Mouse (Mus musculus) cerebellum, adult 11 months (tissue): ENCODE data around the gene Cux2.

ENCODE experiments used
- DNase-seq: peaks from one replicate; pipeline ENCODE4 v3.0.0; 2022

Gene Cux2

DNA sequence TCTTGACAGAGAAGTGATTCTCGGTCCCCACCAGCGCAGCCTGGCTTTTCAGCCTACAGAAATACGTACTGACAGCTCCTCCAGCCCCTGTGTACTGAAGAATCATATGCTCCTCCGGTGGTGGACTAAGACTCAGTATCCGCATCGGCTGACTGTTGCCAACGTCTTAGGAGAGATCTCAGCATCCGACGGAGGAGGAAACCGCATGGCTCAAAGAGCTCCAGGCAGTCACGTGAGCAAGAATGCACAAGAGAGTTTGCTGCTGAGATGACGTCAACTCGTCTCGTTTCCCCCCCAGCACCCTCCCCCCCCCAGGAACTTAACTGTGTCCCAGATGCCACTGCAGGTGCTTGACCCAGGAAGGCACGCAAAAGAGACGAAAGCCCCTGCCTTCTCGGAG, 34.8 kb downstream of the Cux2 start:
- DNase-seq: no peak

- no peak for DNase-seq
Observed at GRCm38 (mm10) chr5:122014671-122015070, 35.2 kb downstream of the Cux2 start.

- no peak for DNase-seq
Observed at GRCm38 (mm10) chr5:122011289-122011688, 38.6 kb downstream of the Cux2 start.

DNA sequence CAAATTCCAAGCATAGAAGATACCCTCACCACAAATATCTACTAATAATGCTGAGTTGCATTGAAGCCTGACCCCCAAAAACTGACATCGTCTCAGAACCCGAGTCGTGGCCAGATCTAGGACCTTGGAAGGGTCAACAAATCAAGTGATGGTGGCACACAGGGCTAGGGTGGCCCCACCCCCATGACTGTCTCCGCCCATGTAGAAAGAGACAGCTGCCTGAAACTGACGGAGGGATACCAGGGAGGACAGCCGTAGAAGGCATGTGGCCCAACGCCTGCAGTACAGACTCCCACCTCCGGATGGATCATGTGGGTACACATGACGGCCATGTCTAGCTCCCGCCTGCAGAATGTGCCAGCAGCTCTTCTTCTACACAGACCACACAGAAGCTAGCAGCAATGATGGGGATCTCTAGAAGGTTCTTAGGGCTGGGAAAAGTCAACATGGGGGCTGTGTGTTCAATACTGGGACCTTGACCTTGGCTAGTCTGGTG, 41.9 kb downstream of the Cux2 start:
- DNase-seq: no peak

- no peak for DNase-seq
Observed at GRCm38 (mm10) chr5:122003460-122003859, 46.4 kb downstream of the Cux2 start.

DNA sequence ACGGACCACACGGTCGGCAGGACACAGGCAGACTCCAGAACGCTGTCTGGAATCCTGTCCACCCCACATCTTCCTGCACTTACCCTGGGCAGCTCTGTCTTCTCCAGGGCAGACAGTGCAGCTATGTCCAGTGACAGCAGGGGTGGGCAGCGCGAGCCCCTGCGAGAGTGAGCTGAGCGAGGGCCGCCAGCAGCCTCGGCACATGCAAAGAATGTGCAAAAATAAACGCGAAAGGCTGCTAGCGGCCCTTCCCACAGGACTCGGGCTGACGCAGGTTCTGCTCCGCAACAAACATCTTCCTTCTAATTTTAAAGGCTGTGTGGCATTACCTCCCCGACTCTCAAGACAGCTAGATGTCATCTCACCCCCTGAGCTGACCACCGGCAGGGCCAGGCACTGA, 47.8 kb downstream of the Cux2 start:
- no peak for DNase-seq

- no peak for DNase-seq
Observed at GRCm38 (mm10) chr5:122001311-122001710, 48.6 kb downstream of the Cux2 start.

GRCm38 (mm10) chr5:122000381-122000780, 49.5 kb downstream of the Cux2 start:
- DNase-seq: no peak

DNA sequence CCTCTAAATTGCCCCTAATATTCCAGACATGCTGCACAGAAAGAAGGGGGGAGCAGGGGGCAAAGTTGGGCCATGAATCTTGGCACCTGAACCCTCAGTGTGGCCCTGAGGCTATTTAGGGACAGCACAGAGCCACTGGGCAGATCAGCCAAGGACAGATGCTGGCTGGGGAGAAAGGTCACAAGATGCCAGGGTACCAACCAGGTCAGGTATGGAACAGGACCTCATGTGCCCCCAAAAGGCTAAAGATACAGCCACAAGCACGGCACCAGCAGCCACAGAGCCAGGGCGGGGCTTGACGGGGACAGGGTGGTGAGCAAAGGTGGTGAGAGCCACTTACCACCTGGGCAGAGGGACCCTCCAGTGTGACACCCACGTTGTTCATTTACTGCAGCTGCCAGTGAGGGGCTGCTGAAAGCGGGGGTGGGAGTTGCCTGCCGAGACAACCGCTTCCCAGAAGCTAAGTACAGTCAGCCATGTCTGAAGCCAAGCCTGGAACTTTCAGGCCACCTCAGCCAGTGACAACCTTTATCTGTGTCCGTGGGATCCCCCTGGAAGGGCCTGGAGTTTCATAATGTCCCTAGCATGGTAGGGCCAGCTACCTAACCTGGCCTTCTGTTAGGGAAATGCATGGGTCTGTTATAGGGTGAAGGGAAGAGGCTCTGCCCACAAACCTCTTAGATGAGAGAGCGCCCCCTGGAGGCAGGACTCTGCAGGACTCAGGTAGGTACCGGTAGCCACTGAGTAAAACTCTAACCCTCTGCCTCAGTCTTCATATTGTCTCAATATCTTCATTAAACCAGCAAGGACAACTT, 50.7 kb downstream of the Cux2 start:
- DNase-seq: peak; percentile 39

GRCm38 (mm10) chr5:121998281-121998680, 51.6 kb downstream of the Cux2 start:
- DNase-seq: no peak

- DNase-seq: no peak
Observed at GRCm38 (mm10) chr5:121996701-121997100, 53.2 kb downstream of the Cux2 start.

GRCm38 (mm10) chr5:121994808-121995207, 55.1 kb downstream of the Cux2 start:
- DNase-seq: no peak

GRCm38 (mm10) chr5:121991914-121992313, 58.0 kb downstream of the Cux2 start:
- no peak for DNase-seq

DNA sequence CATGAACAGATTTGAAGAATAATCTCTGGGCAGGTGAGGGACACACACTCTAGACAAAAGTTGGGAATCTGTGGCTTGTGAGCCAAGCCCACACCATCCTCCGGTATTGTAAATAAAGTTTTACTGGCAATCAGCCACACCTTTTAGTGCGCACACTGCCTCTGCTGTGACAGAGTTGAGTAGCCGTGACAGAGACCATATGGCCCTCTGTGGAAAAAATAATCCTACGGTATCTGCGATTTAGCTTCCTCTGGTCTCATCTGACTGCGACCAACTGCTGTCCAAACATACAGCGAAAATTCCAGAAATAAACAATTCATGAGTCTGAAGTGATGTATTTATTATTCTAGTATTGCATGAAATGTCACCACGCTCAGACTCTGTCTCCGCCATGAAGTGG, 64.0 kb downstream of the Cux2 start:
- no peak for DNase-seq

GRCm38 (mm10) chr5:121981650-121982131, 68.2 kb downstream of the Cux2 start:
- no peak for DNase-seq

GRCm38 (mm10) chr5:121976331-121976730, 73.6 kb downstream of the Cux2 start:
- DNase-seq: no peak

GRCm38 (mm10) chr5:121973541-121973940, 76.4 kb downstream of the Cux2 start:
- DNase-seq: no peak

- DNase-seq: no peak
Observed at GRCm38 (mm10) chr5:121972680-121973192, 77.2 kb downstream of the Cux2 start.

DNA sequence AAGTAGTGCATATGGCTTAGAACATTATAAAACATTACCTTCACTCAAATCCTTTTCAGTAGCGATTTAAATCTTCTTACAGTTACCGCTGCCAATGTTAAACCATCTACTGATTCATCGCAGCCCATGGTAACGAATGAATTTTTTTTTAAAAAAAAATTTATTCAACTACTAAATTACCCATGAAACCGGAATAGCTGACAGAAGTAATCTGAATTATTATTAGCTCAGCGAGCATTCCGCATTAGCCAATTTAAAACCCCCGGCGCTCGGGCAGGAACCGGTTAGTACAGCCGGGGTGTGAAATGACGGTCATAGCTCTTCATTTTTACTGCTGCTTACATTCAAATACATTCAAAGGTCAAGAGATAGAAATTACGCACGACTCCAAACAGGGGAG, 80.9 kb downstream of the Cux2 start:
- DNase-seq: no peak

- no peak for DNase-seq
Observed at GRCm38 (mm10) chr5:121968416-121968815, 81.5 kb downstream of the Cux2 start.

DNA sequence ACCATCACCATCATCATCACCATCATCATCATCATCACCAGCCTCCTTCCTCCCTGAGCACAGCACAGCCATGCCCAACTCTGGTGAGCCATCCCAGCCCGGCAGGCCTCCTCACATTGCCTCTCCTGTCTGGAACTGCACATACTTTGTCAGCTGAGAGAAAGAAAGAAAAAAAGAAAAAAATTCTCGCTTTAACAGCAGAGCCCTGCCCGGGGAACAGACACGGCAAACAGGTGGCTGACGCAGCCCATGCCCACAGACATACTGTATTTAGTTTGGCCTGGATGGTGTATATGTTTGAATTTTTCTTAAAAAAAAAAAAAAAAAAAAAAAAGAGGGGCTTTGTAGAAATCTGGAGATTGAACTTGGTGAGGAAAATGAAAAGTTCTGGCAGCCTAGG, 82.4 kb downstream of the Cux2 start:
- no peak for DNase-seq

- no peak for DNase-seq
Observed at GRCm38 (mm10) chr5:121966940-121967339, 83.0 kb downstream of the Cux2 start.

- DNase-seq: no peak
Observed at GRCm38 (mm10) chr5:121962974-121963373, 86.9 kb downstream of the Cux2 start.

GRCm38 (mm10) chr5:121962359-121962758, 87.5 kb downstream of the Cux2 start:
- no peak for DNase-seq

GRCm38 (mm10) chr5:121961256-121961655, 88.6 kb downstream of the Cux2 start:
- DNase-seq: no peak
